Mouse (Mus musculus) embryo, embryonic 11 days (tissue): ENCODE measurements around the gene Pigv.

Source experiments
- DNase-seq: peaks from one replicate; pipeline ENCODE4 v3.0.0-alpha.2; 2015

Gene Pigv

GRCm38 (mm10) chr4:133612416-133612815, 60.0 kb downstream of the Pigv start:
- DNase-seq = no peak

DNA sequence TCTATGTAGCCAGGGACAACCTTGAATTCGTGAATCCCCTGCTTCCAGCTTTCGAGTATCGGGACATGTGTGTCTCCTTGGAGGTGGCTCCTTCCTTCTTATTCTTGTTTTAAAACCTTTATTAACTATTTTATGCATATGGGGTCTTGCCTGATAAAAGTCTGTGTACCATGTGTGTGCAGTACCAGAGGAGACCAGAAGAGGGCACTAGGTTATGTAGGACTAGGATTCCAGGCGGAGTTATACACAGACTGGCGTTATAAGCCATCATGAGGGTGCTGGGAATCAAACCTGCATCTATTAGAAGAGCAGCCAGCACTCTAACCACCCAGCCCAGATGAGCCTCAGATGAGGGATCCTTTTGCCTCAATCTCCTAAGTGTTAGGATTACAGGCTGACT, 60.6 kb downstream of the Pigv start:
- DNase-seq = no peak
